Mouse (Mus musculus) hindbrain, embryonic 12.5 days (tissue): ENCODE data around the gene Cfap73. TPM values are rescaled to one million over a fixed set of nuclear protein-coding genes. Genes with fewer than 3 reads are reported as not detected.

Experiments
- ATAC-seq: fragments of 200-750 bp; cut with Nextera tagmentation; 2 replicates; pipeline ENCODE4 v1.8.0; 2017; ENCODE audit warnings: moderate TSS enrichment; ENCODE audit not compliant: low FRiP score
- H3K27ac ChIP-seq: fragments of 300-500 bp; sonication (generic); 2 replicates; pipeline ENCODE4 v1.5.1; 2016; ENCODE audit warnings: mild to moderate bottlenecking
- H3K27me3 ChIP-seq: fragments of 300-500 bp; sonication (generic); 2 replicates; pipeline ENCODE4 v1.6.1; 2016; ENCODE audit warnings: mild to moderate bottlenecking
- H3K36me3 ChIP-seq: fragments of 300-500 bp; sonication (generic); 2 replicates; pipeline ENCODE4 v1.6.1; 2016; ENCODE audit warnings: mild to moderate bottlenecking
- H3K4me1 ChIP-seq: fragments of 300-500 bp; sonication (generic); 2 replicates; pipeline ENCODE4 v1.6.1; 2016
- H3K4me2 ChIP-seq: fragments of 300-500 bp; sonication (generic); replicated peaks from 2 replicates; pipeline ENCODE4 v1.6.1; 2016; ENCODE audit warnings: mild to moderate bottlenecking
- H3K4me3 ChIP-seq: fragments of 300-500 bp; sonication (generic); 2 replicates; pipeline ENCODE4 v1.5.1; 2016; ENCODE audit warnings: mild to moderate bottlenecking
- H3K9ac ChIP-seq: fragments of 300-500 bp; sonication (generic); 2 replicates; pipeline ENCODE4 v1.6.1; 2016; ENCODE audit warnings: mild to moderate bottlenecking, moderate library complexity
- H3K9me3 ChIP-seq: fragments of 300-500 bp; sonication (generic); replicated peaks from 2 replicates; pipeline ENCODE4 v1.6.1; 2016; ENCODE audit warnings: mild to moderate bottlenecking
- WGBS: fragments of 180-500 bp; shearing (Covaris S2); methylation state at CpG from one replicate; pipeline ENCODE4 v1.1.7; 2016; 5-methylcytosine and 5-hydroxymethylcytosine counted together
- polyA plus RNA-seq: library from polyadenylated mRNA; unstranded; fragments of >200 nt; fragmentation: Nextera tagmentation; extraction: Ambion mirVana; gene quantifications from 2 replicates; pipeline ENCODE4 v1.2.1, GENCODE M21; 2016

The Cfap73 gene
- 0.56 and 0.77 TPM in 2 replicates for polyA plus RNA-seq

- no peak within 1 kb of the TSS for H3K9ac ChIP-seq
- H3K4me1 ChIP-seq = peaks cover 5% of the 10 kb centered on the region; the same call in 1 of the 2 replicates
- no peak within 1 kb of the TSS for H3K4me3 ChIP-seq
- H3K9me3 ChIP-seq = peaks cover 3% of the 10 kb centered on the region; the same call in 1 of the 2 replicates
- H3K4me2 ChIP-seq = no peak within 1 kb of the TSS
- peaks cover 30% of the 10 kb centered on the region for H3K27me3 ChIP-seq
- ATAC-seq = no peak
- H3K27ac ChIP-seq = no peak within 1 kb of the TSS
- 59% methylated on average over 9 of the region's 9 CpGs for whole genome bisulfite sequencing
- no peaks in the 10 kb centered on the region for H3K36me3 ChIP-seq
Measured at GRCm38 (mm10) chr5:120634131-120634530, at the start of gene Cfap73. Gene Cfap73 (minus strand): TSS chr5:120634235.

DNA sequence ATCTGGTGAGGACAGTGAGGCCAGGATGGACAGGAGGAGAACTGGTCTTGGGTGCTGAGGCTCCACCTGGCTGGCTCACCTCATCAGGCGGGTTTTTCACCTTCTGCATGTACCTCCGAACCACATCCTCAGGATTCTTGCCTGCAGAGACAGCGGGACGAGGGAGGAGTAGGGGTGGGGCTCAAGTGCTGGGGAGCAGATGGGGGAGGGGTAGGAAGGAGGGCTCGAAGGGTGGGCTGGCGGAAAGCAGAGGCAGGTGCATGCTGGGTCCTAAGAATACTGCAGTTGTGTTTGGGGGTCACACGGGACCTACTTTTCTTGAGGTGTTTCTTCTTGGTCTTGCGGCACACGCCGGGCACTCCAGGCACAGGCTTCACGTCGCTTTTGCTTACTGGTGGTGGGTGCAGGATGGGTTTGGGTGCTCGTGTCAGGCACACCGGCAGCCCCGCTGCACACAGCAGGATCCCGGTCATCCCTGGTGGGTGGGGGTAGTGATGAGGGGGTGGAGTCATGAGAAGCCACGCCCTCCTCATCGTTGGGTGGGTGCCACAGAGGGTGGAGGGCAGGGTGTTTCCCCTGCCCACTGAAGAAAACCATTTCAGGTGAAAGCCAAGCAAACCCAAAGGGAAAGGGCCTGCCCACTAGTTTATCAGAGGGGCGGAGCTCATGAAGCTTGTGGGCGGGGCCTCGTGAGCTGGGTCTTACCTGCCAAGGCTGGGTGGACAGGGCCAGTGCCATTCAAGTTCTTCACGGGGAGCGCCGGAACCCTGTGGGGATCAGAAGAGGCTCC, 49.1 kb upstream of the Cfap73 start:
- Histone ChIP-seq H3K36me3 (no peaks in the 10 kb centered on the region), H3K27me3 (peaks cover 51% of the 10 kb centered on the region)
- WGBS = 9% methylated on average over 24 of the region's 24 CpGs

GRCm38 (mm10) chr5:120680918-120681317, 46.9 kb upstream of the Cfap73 start:
- no peak overlapping the region for H3K9ac ChIP-seq
- peak overlapping the region; percentile 64; the same call in 1 of the 2 replicates for H3K4me2 ChIP-seq
- ATAC-seq = no peak
- no peak overlapping the region for H3K4me3 ChIP-seq
- H3K27me3 ChIP-seq = peaks cover 42% of the 10 kb centered on the region
- H3K9me3 ChIP-seq = no peaks in the 10 kb centered on the region
- H3K27ac ChIP-seq = 0 out of 2 replicates have a peak overlapping the region, but pooled peaks have one; percentile 68
- H3K4me1 ChIP-seq = peaks cover 28% of the 10 kb centered on the region
- WGBS = 83% methylated on average over 18 of the region's 18 CpGs
- H3K36me3 ChIP-seq = no peaks in the 10 kb centered on the region

More for the DNA sequence above, 49.1 kb upstream of the Cfap73 start:
- H3K27ac ChIP-seq = no peak overlapping the region
- H3K9ac ChIP-seq = no peak overlapping the region; the same call in 1 of the 2 replicates
- H3K4me2 ChIP-seq = no peak overlapping the region
- H3K4me3 ChIP-seq = no peak overlapping the region
- H3K9me3 ChIP-seq = no peaks in the 10 kb centered on the region
- peaks cover 28% of the 10 kb centered on the region for H3K4me1 ChIP-seq
- no peak for ATAC-seq

DNA sequence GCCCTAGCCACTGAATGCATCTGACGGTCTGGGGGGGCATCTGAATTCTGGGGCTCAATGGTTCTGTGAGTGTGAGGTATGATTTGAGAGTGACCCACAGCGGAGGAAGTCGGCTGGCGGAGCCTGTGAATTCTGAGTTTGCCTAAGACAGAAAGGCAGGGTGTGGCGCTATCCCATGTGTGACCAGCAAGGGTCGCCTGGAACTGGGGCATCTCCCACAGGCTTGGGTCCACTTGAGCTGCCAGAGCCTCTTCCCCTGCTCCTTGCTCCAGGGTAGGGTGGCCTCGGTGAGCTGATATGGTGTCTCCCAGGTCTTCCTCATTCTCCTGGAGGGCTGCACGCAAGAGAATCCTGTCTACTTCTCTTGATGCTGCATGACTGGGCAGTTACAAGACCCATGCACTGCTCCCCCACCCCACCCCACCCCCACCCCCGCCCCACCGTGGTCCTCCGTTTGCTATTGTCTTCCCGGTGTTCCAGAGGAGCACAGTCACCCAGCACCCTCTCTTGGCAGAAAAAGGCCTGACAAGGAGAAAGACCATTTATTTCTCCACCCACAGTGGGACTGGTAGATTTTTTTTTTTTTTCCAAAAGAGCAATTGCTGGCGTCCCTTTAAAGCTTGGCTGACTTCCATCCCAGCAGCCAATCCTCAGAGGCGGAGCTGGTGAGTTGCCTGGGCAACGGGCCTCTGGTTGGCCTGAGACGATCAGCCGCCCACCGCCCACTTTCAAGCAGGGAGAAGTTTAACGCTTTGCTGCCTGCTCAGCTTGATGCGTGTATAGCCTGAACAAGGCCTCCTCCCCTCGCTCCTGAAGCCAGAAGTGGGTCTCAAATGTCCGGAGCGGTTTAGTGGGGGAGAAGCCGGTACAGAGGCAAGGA, 45.9 kb upstream of the Cfap73 start:
- Histone ChIP-seq H3K9ac (peak overlapping the region; percentile 58), H3K4me2 (peak overlapping the region; percentile 64), H3K27me3 (peaks cover 36% of the 10 kb centered on the region), H3K36me3 (no peaks in the 10 kb centered on the region), H3K9me3 (no peaks in the 10 kb centered on the region), H3K27ac (peak overlapping the region; percentile 92), H3K4me3 (peak overlapping the region; percentile 37), H3K4me1 (peaks cover 31% of the 10 kb centered on the region)
- ATAC-seq = peak; percentile 89
- WGBS = under 1% methylated on average over 23 of the region's 24 CpGs

DNA sequence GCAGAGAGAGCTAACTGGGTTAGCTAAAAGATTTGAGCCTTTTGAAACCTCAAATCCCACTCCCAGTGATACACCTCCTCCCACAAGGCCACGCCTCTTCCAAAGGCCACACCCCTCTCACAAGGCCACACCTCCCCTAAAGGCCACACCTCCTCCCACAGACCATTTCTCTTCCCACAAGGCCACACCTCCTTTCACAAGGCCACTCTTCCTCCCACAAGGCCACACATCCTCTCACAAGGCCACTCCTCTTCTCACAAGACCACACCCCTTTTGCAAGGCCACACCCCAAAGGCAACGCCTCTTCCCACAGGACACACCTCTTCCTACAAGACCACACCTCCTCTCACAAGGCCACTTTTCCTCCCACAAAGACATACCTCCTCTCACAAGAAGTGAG, 43.5 kb upstream of the Cfap73 start:
- Histone ChIP-seq H3K36me3 (no peaks in the 10 kb centered on the region), H3K4me3 (no peak overlapping the region), H3K4me1 (peaks cover 28% of the 10 kb centered on the region), H3K9me3 (no peaks in the 10 kb centered on the region), H3K9ac (no peak overlapping the region), H3K4me2 (no peak overlapping the region), H3K27me3 (peaks cover 12% of the 10 kb centered on the region), H3K27ac (no peak overlapping the region)
- no peak for ATAC-seq
- WGBS = 34% methylated on average over 2 of the region's 2 CpGs

DNA sequence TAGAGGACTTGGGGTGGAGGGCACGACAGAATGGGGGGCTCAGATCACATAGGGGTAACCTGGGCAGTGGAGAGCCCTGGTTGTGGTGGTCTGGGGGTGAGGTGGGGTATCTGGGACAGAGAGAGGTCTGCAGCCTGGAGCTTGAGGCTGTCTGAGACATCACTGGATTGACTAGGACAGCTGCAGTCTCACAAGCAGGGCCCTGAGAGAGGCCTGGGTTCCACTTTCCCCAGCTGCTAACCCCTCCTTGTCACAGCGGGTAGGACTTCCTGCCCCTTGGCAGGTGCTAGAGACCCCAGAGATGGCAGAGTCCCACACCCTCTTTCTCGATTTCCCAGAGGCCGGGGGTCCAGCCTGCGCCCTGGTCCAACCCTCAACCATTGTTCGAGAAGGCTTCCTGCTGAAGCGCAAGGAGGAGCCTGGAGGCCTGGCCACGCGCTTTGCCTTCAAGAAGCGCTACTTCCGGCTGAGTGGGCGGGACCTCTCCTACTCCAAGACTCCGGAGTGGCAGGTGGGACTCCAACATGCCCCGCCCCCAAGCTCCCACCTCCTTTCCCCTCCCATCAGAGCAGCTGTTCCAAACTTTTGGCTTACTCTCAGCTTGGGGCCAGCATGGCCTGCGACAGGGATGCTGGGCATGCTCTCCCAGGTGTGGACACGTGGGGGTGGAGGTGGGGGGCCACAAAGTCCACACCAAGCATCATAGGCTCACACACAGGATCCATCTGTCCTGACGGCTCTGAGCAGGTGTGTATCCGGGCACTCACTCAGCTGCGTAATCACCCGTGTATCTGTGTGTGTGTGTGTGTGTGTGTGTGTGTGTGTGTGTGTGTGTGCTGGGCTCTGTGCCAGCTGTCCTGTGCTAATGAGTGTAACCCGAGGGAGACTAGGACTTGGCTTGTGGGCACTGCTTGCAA, 40.5 kb upstream of the Cfap73 start:
- no peaks in the 10 kb centered on the region for H3K36me3 ChIP-seq
- peaks cover 12% of the 10 kb centered on the region for H3K4me1 ChIP-seq
- H3K27ac ChIP-seq = no peak overlapping the region
- H3K9me3 ChIP-seq = no peaks in the 10 kb centered on the region
- ATAC-seq = peak; percentile 33
- no peaks in the 10 kb centered on the region for H3K27me3 ChIP-seq
- WGBS = 35% methylated on average over 21 of the region's 21 CpGs
- peak overlapping the region; percentile 23; the same call in 1 of the 2 replicates for H3K9ac ChIP-seq
- H3K4me2 ChIP-seq = no peak overlapping the region
- no peak overlapping the region for H3K4me3 ChIP-seq

- peaks cover 8% of the 10 kb centered on the region for H3K4me1 ChIP-seq
- H3K27ac ChIP-seq = no peak overlapping the region
- no peak overlapping the region for H3K9ac ChIP-seq
- no peak overlapping the region for H3K4me3 ChIP-seq
- no peak overlapping the region for H3K4me2 ChIP-seq
- no peak for ATAC-seq
- H3K36me3 ChIP-seq = no peaks in the 10 kb centered on the region
- 10% methylated on average over 12 of the region's 12 CpGs for WGBS
- no peaks in the 10 kb centered on the region for H3K27me3 ChIP-seq
- H3K9me3 ChIP-seq = no peaks in the 10 kb centered on the region
Measured at GRCm38 (mm10) chr5:120673626-120674025, 39.6 kb upstream of the Cfap73 start.

DNA sequence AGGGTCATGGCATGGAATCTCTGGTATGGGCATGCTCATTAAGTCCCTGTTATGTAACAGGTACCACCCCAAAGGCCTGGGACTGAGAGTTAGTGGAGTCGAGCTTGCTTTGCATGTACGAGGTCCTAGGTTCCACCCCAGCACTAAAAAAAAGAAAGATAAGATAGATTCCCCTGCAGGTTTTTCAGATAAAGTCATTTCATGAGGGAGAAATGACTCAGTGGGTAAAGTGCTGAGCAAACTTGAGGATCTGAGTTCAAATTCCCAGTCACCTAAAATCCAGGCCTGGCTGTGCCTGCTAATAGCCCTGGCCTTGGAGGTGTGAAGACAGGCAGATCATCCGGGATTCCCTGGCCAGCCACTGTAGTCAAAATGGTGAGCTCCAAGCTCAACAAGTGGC, 37.8 kb upstream of the Cfap73 start:
- Histone ChIP-seq H3K9ac (no peak overlapping the region), H3K4me2 (no peak overlapping the region), H3K9me3 (no peaks in the 10 kb centered on the region), H3K4me1 (peaks cover 8% of the 10 kb centered on the region), H3K4me3 (no peak overlapping the region), H3K36me3 (no peaks in the 10 kb centered on the region), H3K27ac (no peak overlapping the region), H3K27me3 (peaks cover 2% of the 10 kb centered on the region; the same call in 1 of the 2 replicates)
- WGBS = 82% methylated on average over 3 of the region's 3 CpGs
- ATAC-seq = no peak

DNA sequence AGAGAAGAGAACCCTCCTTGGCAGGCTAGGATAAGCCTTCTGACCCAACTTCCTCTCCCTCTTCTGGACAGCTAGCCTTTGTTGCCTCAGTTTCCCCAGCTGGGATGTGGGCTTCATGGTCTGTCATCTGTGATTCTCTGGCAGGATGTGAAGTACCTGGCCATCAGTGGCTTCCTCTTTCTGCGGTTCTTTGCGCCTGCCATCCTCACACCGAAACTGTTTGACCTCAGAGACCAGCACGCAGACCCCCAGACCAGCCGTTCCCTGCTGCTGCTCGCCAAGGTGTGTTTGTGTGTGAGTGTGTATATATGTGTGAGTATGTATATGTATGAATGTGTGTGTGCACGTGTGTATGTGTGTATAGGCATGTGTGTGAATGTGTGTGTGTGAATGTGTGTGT, 36.1 kb upstream of the Cfap73 start:
- Histone ChIP-seq H3K4me1 (peaks cover 7% of the 10 kb centered on the region), H3K4me2 (no peak overlapping the region), H3K9ac (no peak overlapping the region), H3K27ac (no peak overlapping the region), H3K27me3 (peaks cover 11% of the 10 kb centered on the region), H3K9me3 (no peaks in the 10 kb centered on the region), H3K36me3 (no peaks in the 10 kb centered on the region), H3K4me3 (no peak overlapping the region)
- ATAC-seq = no peak
- WGBS = 88% methylated on average over 7 of the region's 7 CpGs

GRCm38 (mm10) chr5:120668761-120669160, 34.7 kb upstream of the Cfap73 start:
- WGBS = 66% methylated on average over 7 of the region's 7 CpGs
- no peak overlapping the region for H3K27ac ChIP-seq
- no peak for ATAC-seq
- H3K27me3 ChIP-seq = peaks cover 15% of the 10 kb centered on the region
- no peaks in the 10 kb centered on the region for H3K9me3 ChIP-seq
- H3K4me2 ChIP-seq = no peak overlapping the region
- H3K36me3 ChIP-seq = no peaks in the 10 kb centered on the region
- H3K4me1 ChIP-seq = no peaks in the 10 kb centered on the region
- H3K9ac ChIP-seq = no peak overlapping the region
- H3K4me3 ChIP-seq = no peak overlapping the region

DNA sequence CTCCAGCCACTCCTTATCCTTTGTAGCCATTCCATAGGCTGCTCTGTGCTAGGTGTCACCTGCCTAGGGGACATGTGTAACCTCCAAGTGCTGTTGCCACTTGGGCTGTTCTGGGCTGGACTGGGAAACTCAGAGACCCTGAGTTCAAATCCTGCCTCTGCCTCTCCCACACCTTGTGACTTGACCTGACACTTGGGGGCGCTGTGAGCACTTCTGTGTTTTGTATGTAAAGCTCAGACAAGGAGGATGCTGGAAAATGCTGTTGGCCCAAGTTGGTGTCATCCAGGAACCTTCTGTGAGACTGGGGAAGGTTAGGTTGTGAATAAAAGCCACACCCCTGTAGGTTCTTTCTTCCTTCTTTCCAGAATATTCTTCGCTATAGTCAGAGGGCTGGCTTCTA, 30.9 kb upstream of the Cfap73 start:
- Histone ChIP-seq H3K9ac (no peak overlapping the region), H3K4me2 (no peak overlapping the region), H3K27ac (no peak overlapping the region), H3K27me3 (peaks cover 27% of the 10 kb centered on the region), H3K4me3 (no peak overlapping the region), H3K9me3 (no peaks in the 10 kb centered on the region), H3K4me1 (peaks cover 3% of the 10 kb centered on the region; the same call in 1 of the 2 replicates), H3K36me3 (no peaks in the 10 kb centered on the region)
- no peak for ATAC-seq
- WGBS = 57% methylated on average over 2 of the region's 2 CpGs
